Mouse (Mus musculus): ENCODE measurements around the gene Wdr91.

- no peak for TF ChIP-seq CTCF (IDR thresholded peaks at IDR 0.05; ENCODE audit: insufficient read depth, low read length)
- TF ChIP-seq POLR2A (IDR thresholded peaks at IDR 0.05; ENCODE audit: borderline replicate concordance, extremely low read depth, low read depth, low read length): no peak
Measured at GRCm38 (mm10) chr6:34869225-34869915, 41.3 kb downstream of the Wdr91 start.

Data from lung, adult 2 months (tissue).